Mouse (Mus musculus) MEL (cell line): ENCODE data around the gene Ado. TPM values are rescaled to one million over a fixed set of nuclear protein-coding genes. Genes with fewer than 3 reads are reported as not detected.

Experiments
- DNase-seq: peaks from one replicate; pipeline ENCODE4 v3.0.0; 2011; ENCODE audit warnings: low read depth, low spot score
- H3K27ac ChIP-seq: 2 replicates; pipeline ENCODE4 v1.5.1; 2012; ENCODE audit warnings: low read depth, mild to moderate bottlenecking, control low read depth, low read length, moderate library complexity; ENCODE audit not compliant: control insufficient read depth
- H3K27me3 ChIP-seq, 2 experiments: fragments of 150-350 bp in 1 of 2; sonication (generic) in 1 of 2; 2 replicates each; pipeline ENCODE4 v1.6.1; 2012; ENCODE audit warnings: low read length in 2 of 2, mild to moderate bottlenecking in 2 of 2, improper control_type of control experiment in 1 of 2, moderate library complexity in 1 of 2; ENCODE audit not compliant: insufficient read depth in 2 of 2, control insufficient read depth in 1 of 2
- H3K36me3 ChIP-seq, 2 experiments: 2 replicates each; pipeline ENCODE4 v1.6.1; 2012 to 2014; ENCODE audit warnings: low read length in 2 of 2, improper control_type of control experiment in 1 of 2, inconsistent platforms in 1 of 2, mild to moderate bottlenecking in 1 of 2; ENCODE audit not compliant: insufficient read depth in 2 of 2, control insufficient read depth in 1 of 2
- H3K4me1 ChIP-seq, 2 experiments: fragments of 150-350 bp in 1 of 2; sonication (generic) in 1 of 2; 2 replicates each; pipeline ENCODE4 v1.6.1; 2012; ENCODE audit warnings: low read length in 2 of 2, improper control_type of control experiment in 1 of 2, mild to moderate bottlenecking in 1 of 2; ENCODE audit not compliant: insufficient read depth in 2 of 2, control insufficient read depth in 1 of 2
- H3K4me3 ChIP-seq, 2 experiments: fragments of 150-350 bp in 1 of 2; sonication (generic) in 1 of 2; 2 replicates each; pipeline ENCODE4 v1.5.1; 2012; ENCODE audit warnings: low read depth in 2 of 2, low read length in 2 of 2, mild to moderate bottlenecking in 2 of 2, moderate library complexity in 2 of 2, control low read depth in 1 of 2, improper control_type of control experiment in 1 of 2; ENCODE audit not compliant: control insufficient read depth in 1 of 2, insufficient read depth in 1 of 2
- H3K79me2 ChIP-seq: 2 replicates; pipeline ENCODE4 v1.6.1; 2012; ENCODE audit warnings: mild to moderate bottlenecking, low read length, moderate library complexity; ENCODE audit not compliant: control insufficient read depth, poor library complexity, insufficient read depth
- H3K9ac ChIP-seq: 2 replicates; pipeline ENCODE4 v1.6.1; 2012; ENCODE audit warnings: low read depth, mild to moderate bottlenecking, control low read depth, low read length, moderate library complexity; ENCODE audit not compliant: control insufficient read depth, poor library complexity, severe bottlenecking
- H3K9me3 ChIP-seq: fragments of 150-350 bp; sonication (generic); replicated peaks from 2 replicates; pipeline ENCODE4 v1.6.1; 2012; ENCODE audit warnings: mild to moderate bottlenecking, low read length, improper control_type of control experiment, moderate library complexity; ENCODE audit not compliant: insufficient read depth
- E2F4 ChIP-seq: IDR thresholded peaks from 2 replicates; pipeline ENCODE4 v1.6.1; 2011; ENCODE audit warnings: low read depth, low read length, improper control_type of control experiment, borderline replicate concordance
- MAZ ChIP-seq: IDR thresholded peaks from 2 replicates; pipeline ENCODE4 v1.6.1; 2012; ENCODE audit warnings: low read depth, mild to moderate bottlenecking, inconsistent platforms, low read length, improper control_type of control experiment
- POLR2AphosphoS5 ChIP-seq: IDR thresholded peaks from 2 replicates; pipeline ENCODE4 v1.6.1; 2012; ENCODE audit warnings: low read depth, borderline replicate concordance, mild to moderate bottlenecking, inconsistent platforms, low read length, moderate library complexity, mixed read lengths
- RAD21 ChIP-seq: IDR thresholded peaks from 2 replicates; pipeline ENCODE4 v1.6.1; 2011; ENCODE audit warnings: mild to moderate bottlenecking, low read depth, low read length, improper control_type of control experiment
- RCOR1 ChIP-seq: IDR thresholded peaks from 2 replicates; pipeline ENCODE4 v1.6.1; 2012; ENCODE audit warnings: low read depth, mild to moderate bottlenecking, inconsistent platforms, low read length, improper control_type of control experiment
- TAL1 ChIP-seq: IDR thresholded peaks from 2 replicates; pipeline ENCODE4 v1.6.1; 2012; ENCODE audit warnings: mild to moderate bottlenecking, inconsistent platforms, low read length, moderate library complexity, mixed read lengths
- TBP ChIP-seq: IDR thresholded peaks from 2 replicates; pipeline ENCODE4 v1.8.0; 2011; ENCODE audit warnings: low read depth, low read length, improper control_type of control experiment
- polyA plus RNA-seq, 2 experiments: library from polyadenylated mRNA; stranded (reverse) in 1 of 2; unstranded in 1 of 2; fragments of >175 nt in 1 of 2; fragments of >200 nt in 1 of 2; gene quantifications; 2 replicates each; pipeline versions ENCODE4 v1.2.1 to v1.2.4; 2012; ENCODE audit warnings: low replicate concordance in 2 of 2, low read depth in 1 of 2; ENCODE audit not compliant: insufficient read length in 2 of 2, insufficient read depth in 1 of 2, missing spikeins in 1 of 2
- total RNA-seq: library from RNA; depleted of rRNA; stranded (reverse); fragments of 300-350 nt; gene quantifications from 2 replicates; pipeline ENCODE4 v1.2.3, GENCODE M21; 2012; rRNA removed

Gene Ado
- total and polyA plus RNA-seq, 3 experiments, result 16.9 to 86.9 (median 19.3) TPM

- no peaks in the 10 kb centered on the region for H3K79me2 ChIP-seq
- H3K4me3 ChIP-seq, result no peak overlapping the region
- H3K27ac ChIP-seq, result no peak overlapping the region
- H3K9ac ChIP-seq, result no peak overlapping the region
- H3K27me3 ChIP-seq, result no peaks in the 10 kb centered on the region
- no peak for DNase-seq
- H3K9me3 ChIP-seq, result no peaks in the 10 kb centered on the region
- no peak for TF ChIP-seq TAL1
- no peak for TF ChIP-seq MAZ
- no peak for TF ChIP-seq E2F4
- no peak for TF ChIP-seq POLR2AphosphoS5
- TF ChIP-seq RCOR1, result no peak
- no peak for TF ChIP-seq RAD21
- no peak for TF ChIP-seq TBP
- TF ChIP-seq, all 39 proteins: peak for 0
- Histone ChIP-seq H3K36me3 (no peaks in the 10 kb centered on the region), H3K4me1 (no peaks in the 10 kb centered on the region)
These were observed 51.4 kb downstream of the Ado start for GRCm38 (mm10) chr10:67497144-67497892.

Other genes starting within 250 kb of the Ado start
- gene Egr2, start 13.5 kb downstream of the Ado start, total RNA-seq, result 0.13 and 0.23 TPM in 2 replicates
- gene Egr2, start 13.5 kb downstream of the Ado start, polyA plus RNA-seq, result under 1 TPM in 1 of 2 experiments, not detected in 1; 0.24 TPM